Mouse (Mus musculus) brain, embryonic 14.5 days (tissue): ENCODE measurements around the gene Hs3st3b1.

Experiments
- CTCF ChIP-seq: fragments of 200-500 bp; IDR thresholded peaks from 2 replicates; pipeline ENCODE4 v1.5.1; 2012; ENCODE audit warnings: inconsistent platforms, mild to moderate bottlenecking, moderate library complexity, borderline replicate concordance; ENCODE audit not compliant: insufficient read depth, insufficient read length; ENCODE audit errors: extremely low read depth
- POLR2A ChIP-seq: fragments of 200-500 bp; IDR thresholded peaks from 2 replicates; pipeline ENCODE4 v1.6.1; 2012; ENCODE audit warnings: mild to moderate bottlenecking, inconsistent platforms, borderline replicate concordance; ENCODE audit not compliant: poor library complexity, insufficient read depth, insufficient read length, severe bottlenecking; ENCODE audit errors: extremely low read depth

GRCm38 (mm10) chr11:63908500-63908899 is 13.6 kb downstream of the Hs3st3b1 start:
- TF ChIP-seq CTCF (no peak), POLR2A (no peak)
